Mouse (Mus musculus): ENCODE measurements at regions not wholly inside any gene's neighbourhood (a gene's known extent, or its start where the extent isn't known, plus 50 kb on each side); places are given as distances from the start of the nearest gene placed in this dataset.

DNA sequence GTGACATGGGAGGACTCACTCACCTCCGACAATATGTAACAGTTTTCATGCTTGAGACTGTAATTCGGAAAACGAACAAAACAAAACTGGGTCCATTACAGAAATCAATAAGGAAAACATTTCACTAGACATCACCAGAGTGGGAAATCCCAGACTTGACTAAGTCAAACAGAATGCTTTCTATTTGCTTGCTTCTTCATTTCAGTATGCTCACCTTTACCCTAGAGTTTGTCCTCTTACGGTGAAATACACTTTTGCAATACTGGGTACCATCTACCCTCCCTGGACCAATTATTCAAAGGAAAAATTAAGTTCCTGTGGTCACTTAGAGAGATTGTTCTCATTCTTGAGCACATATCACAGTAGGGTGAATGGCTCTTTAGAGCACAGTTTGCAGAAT, 613.4 kb upstream of the 4930412O13Rik start:
- no peak for TF ChIP-seq GATA4 (IDR thresholded peaks at IDR 0.05; ENCODE audit: insufficient replicate concordance, low read length)

DNA sequence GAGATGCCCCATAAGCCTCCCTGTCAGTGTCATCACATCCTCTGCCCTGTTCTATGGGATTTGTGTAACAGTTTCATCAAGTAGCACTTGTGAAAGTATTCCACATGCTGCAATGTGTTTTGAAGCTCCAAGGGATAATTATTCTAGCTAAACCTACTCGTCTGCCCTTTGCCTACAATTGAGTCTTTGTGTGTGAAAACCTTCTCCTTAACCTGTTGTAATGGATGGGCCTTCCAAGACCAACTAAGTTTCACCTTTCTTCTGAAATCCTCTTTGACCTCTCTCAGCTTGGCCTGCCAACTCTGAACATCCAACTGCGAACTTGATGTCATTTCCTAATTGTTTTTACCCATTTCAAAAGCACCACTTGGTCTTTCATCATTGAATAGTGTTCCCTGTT, 597.6 kb upstream of the 4930412O13Rik start:
- no peak for TF ChIP-seq GATA4 (IDR thresholded peaks at IDR 0.05; ENCODE audit: insufficient replicate concordance, low read length)

DNA sequence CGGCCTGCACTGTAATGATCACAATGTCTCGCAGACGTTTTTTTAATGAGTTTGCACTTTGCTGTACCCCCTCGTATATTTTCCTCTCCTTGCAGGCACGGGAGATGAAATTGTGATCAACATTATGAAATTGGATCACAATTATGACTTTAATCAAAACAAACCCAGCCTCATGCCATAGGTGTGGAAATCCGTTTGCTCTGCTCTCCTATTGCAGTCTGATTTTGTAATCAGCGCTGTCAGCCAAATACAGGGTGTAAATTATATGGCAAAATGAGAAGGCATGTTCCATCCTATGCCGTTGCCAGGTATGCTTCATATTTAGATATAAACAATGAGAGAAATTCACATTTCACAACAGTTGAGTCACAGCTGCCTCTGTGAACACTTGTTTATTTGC, 595.3 kb upstream of the 4930412O13Rik start:
- TF ChIP-seq GATA4 (IDR thresholded peaks at IDR 0.05; ENCODE audit: insufficient replicate concordance, low read length): no peak

DNA sequence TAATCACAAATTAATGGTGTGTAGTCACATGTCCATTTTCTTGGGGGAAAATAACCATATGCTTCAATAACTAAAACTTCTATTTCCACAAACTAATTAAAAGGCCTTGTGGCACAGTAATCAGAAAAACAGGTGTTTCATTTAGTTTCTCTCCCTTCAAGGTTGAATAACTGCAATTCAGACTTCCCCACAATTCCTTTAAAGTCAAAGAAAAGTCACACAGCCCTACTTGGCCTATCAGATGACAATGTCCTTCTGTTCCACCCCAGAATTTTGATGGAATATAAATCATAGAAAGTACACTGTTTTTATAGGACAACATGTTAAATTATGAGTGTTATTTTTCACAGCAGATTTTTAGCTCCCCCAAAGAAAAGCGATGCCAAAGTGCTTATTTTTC, 594.0 kb upstream of the 4930412O13Rik start:
- no peak for TF ChIP-seq GATA4 (IDR thresholded peaks at IDR 0.05; ENCODE audit: insufficient replicate concordance, low read length)

DNA sequence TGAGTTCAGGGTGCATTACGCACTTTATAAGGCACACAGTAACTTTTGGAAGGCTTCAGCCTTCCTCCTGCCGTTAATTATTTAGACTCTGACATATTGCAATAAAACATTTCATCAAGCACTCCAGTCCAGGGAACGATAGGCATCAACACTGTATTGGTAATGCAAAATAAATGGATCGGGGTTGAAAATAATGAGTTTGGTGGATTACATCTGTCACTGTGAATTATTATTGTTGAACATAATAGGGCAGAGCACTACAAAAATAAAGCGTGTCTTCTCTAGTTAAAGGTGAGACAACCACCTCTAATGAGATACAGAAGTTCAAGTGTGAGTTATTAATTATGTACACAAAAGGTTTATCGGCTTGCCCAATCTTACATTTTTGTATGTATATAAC, 593.4 kb upstream of the 4930412O13Rik start:
- TF ChIP-seq GATA4 (IDR thresholded peaks at IDR 0.05; ENCODE audit: insufficient replicate concordance, low read length): no peak

DNA sequence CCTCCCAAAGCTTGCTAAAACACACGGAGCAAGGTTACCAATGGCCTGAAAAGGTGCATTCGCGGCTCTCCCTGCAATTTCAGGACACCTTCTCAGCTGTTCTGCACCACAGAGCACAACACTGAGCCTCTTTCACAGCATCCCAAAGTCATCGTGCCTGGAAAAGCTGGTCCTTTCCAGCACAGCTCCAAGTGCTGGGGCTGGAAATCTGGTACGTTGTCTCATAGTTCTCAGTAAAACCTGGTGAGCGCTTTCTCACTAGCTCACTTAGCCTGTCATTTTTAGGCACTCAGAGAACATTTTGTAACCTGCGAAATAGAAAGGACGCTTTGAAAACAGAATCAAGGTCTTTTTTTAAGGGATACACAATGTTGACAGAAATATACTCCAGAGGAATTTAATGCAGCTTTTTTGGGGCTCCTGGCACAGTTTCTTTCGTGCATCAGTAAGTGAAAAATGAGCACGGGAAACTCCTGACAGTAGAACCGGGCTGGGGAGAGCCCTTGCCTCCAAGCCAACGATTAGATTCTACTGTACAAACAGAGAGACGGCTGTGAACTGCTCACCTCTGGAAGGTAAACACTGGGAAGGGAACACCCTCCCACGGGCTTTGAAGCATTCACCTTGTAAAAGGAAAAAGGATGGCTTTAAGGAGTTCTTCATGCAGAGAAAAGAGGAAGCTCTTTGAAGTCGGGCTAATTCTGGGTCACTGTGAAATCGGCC, 549.3 kb upstream of the 4930412O13Rik start:
- TF ChIP-seq GATA4 (IDR thresholded peaks at IDR 0.05; ENCODE audit: insufficient replicate concordance, low read length): no peak

DNA sequence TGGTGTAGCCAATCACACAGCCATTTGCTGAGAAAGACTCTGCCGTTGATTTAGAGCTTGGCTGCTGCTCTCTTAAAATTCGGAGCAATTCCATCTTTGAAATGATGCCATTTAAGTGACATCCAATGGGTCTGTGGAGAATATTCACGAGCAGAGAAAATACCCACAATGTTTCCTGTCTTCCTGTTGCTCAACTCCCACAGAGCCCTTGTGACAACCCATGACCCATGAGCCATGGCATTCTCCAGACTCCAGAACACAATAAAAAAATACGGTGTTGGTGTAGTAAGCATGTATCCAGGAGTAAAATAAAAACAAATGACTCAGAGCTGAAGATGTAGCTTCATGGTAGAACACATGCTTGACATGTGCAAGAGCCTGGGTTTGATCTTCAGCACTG, 532.1 kb upstream of the 4930412O13Rik start:
- TF ChIP-seq GATA4 (IDR thresholded peaks at IDR 0.05; ENCODE audit: insufficient replicate concordance, low read length): no peak

DNA sequence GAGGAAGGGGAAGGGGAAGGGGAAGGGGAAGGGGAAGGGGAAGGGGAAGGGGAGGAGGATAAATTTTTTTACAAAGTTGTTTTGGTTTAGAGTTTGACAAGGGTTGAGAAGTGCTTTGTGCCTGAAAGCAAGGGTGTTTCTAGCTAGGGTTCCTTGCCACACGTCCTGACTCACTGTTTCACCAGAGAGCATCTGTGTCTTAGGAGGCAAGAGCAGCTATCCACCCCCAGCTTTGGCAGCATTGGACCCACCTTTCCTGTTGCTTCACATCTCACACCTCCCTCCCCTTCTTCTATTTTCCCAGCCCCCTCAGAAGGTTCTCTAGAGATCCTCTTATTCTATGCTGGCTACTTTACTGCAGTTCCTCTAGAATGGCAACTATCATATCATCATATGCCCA, 531.1 kb upstream of the 4930412O13Rik start:
- TF ChIP-seq GATA4 (IDR thresholded peaks at IDR 0.05; ENCODE audit: insufficient replicate concordance, low read length): no peak

DNA sequence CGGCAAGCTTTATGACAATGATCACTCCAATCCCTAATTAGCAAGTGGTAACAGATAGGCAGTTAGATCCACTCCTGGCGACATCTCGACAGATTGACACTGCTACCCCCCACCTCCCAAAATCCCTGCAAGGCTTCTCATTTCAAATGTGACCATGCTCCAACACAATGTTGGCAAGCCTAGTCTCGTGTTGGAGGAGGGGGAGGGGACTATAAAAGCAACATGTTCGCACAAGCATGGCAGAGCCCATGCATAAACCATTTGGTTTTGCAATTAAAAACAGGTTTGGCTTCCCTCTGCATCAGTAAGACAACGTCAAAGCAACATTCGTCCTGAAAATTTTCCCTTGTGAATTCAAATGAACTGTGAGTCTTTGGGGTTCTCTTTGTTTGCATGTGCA, 528.9 kb upstream of the 4930412O13Rik start:
- TF ChIP-seq GATA4 (IDR thresholded peaks at IDR 0.05; ENCODE audit: insufficient replicate concordance, low read length): no peak

DNA sequence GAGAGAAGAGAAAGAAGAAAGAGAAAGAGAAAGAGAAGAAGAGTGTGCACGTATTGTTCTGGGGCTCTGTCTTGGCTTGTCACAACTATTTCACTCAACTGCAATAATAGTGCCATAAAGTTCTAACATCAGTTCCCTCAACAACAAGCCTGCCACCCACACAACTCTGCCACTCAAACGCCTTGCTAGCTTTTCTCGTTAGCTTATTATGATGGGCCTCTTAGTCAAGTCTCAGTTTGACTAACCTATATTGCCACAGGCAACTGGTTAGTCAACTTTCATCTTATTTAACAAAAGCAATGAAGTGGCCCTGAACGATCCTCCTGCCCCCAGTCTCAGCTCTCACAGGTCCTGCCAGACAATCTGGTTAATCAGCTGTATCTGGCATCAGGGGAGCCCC, 521.0 kb upstream of the 4930412O13Rik start:
- no peak for TF ChIP-seq GATA4 (IDR thresholded peaks at IDR 0.05; ENCODE audit: insufficient replicate concordance, low read length)

DNA sequence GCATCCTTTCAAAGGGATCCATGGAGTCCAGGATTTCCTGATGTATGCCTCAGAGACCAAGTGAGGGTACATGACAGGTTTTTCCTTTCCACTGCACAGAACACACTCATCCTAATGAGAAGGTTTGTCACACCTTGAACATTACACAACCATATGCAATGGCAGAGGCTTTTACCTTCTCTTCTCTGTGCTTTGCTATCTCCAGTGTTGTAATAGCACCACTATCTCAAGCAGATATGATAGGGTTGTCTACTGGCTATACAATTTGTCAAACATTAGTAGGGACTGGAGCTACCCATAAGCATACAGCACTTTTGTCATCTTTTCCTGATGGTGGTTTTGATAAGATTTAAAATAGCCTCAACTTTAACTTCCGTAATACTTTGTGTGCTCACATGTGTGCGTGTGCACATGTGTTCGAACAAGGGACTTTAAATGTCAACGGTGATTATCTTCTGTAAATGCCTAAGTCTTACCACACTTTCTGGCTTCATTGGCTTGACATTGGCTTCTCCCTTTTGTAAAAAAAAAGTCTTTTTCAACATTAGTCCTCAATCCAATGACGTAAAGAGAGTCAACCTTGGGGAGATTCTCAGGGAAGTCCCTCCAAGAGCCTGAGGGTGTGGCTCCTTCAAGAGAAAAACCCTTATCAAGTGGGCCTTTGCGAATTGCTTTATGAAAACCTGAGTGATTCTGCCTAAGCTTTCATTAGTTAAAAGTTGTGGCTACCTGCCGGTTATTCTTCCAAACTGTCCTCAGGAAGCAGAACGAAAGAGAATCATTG, 513.1 kb upstream of the 4930412O13Rik start:
- TF ChIP-seq GATA4 (IDR thresholded peaks at IDR 0.05; ENCODE audit: insufficient replicate concordance, low read length): no peak

DNA sequence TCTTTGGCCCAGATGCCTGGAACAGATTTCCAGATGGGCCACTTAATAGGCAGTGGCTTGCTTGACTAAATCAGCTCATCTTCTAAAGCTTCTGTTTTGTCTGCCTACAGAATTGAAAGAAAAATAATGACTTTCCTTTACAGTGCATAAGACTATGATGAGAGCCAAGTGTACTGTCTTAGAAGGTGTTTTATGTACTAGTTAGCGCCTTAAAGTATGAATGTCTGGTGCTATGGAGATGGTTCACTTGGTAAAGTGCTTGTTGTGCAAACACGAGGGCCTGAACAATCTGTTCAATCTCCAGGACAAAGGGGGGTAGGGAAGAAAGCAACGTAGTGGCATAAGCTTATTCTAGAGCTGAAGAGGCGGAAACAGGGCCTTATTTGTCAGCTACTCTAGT, 511.5 kb upstream of the 4930412O13Rik start:
- TF ChIP-seq GATA4 (IDR thresholded peaks at IDR 0.05; ENCODE audit: insufficient replicate concordance, low read length): no peak

DNA sequence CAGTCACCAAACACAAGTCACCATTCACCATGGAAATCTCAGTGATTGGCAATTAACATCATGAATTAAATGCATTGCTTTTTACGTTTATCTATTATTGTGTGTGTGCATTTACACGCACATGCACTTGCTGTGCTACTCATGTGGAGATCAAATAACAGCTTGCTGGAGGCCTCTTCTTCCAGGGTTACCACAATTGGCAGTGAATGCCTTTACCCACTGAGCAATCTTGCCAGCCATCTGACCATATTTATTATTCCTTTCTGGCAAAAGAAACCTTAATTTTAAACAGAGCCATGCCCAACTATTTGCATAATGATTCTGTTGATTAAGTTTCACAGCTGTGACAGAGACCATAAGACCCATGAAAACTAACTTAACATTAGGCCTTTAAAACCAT, 494.5 kb upstream of the 4930412O13Rik start:
- no peak for TF ChIP-seq GATA4 (IDR thresholded peaks at IDR 0.05; ENCODE audit: insufficient replicate concordance, low read length)

DNA sequence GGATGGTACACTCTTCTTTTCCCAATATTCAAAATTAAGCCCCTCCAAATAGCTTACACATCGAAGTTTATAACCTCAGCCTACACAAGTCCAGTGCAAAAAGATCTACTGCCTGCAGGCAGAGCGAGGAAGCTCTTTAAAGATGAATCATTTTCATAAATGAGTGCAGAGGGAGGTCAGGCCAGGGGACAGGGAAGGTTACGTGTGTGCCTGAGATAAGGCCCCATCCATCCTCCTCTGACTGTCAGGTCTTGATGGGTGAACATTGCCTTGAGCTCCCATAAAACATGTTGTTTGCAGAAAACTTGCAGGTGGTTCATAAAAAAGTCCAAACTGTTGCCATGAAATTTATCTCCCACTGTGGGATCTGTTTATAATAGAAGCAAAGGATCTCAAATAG, 493.0 kb upstream of the 4930412O13Rik start:
- no peak for TF ChIP-seq GATA4 (IDR thresholded peaks at IDR 0.05; ENCODE audit: insufficient replicate concordance, low read length)

DNA sequence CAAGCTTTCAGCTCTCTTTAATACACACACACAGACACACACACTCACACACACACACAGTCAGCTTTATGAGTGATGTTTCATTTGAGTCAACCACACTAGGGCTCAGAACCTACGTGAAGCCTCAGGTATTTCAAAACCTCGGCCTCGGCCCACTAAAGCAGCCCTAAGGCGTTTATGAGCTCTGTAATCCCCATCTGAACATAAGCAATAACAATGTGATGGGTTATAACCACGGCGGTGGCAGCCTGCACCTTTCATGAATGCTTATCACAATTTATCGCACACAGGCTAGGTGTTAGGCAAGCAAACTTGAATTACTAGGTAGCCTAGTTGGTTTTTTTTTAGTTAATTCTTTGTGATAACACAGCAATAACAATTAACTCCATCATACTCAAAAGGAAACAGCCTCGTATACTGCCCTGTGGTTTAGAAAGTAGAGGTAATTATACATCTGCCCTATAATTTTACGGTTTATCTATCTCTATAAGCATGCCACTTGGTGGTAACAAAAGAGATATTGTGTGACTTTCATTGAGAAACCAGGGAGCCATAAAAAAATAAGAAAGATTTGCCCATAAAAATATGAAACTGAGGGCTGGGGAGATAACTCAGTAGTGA, 485.6 kb upstream of the 4930412O13Rik start:
- TF ChIP-seq GATA4 (IDR thresholded peaks at IDR 0.05; ENCODE audit: insufficient replicate concordance, low read length): no peak

DNA sequence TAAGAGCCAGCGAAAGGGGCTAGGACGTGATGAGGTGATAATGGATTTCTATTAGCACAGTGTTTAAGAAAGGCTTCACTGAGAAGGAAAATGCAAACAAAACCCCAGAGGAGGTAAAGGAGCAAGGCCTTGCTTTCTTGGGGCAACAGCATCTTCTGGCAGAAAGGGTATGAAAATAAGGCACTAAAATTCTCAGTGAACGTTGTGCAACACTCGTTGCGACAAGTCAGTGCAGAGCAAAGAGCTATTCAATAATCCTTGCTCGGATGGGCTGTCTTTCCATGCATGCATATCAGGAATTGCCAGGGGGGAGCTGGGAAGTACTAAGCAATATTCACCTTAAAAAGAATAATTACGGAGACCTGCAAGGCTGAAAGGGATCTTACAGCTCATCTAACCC, 479.6 kb upstream of the 4930412O13Rik start:
- no peak for TF ChIP-seq GATA4 (IDR thresholded peaks at IDR 0.05; ENCODE audit: insufficient replicate concordance, low read length)

Data from liver, adult (tissue).